Mouse (Mus musculus) small intestine, adult 2 months (tissue): Measurements from ENCODE around the gene Nfix. TPM values are rescaled to one million over a fixed set of nuclear protein-coding genes. Genes with fewer than 3 reads are reported as not detected.

ENCODE experiments used
- H3K27ac ChIP-seq: fragments of 200-500 bp; 2 replicates; pipeline ENCODE4 v1.5.1; 2012; ENCODE audit warnings: low read depth, low read length, control low read depth, inconsistent platforms; ENCODE audit not compliant: insufficient read depth
- H3K27me3 ChIP-seq: fragments of 200-500 bp; 2 replicates; pipeline ENCODE4 v1.6.1; 2012; ENCODE audit warnings: mild to moderate bottlenecking, moderate library complexity, low read length, inconsistent platforms; ENCODE audit not compliant: control insufficient read depth, insufficient read depth
- H3K36me3 ChIP-seq: fragments of 200-500 bp; 2 replicates; pipeline ENCODE4 v1.6.1; 2012; ENCODE audit warnings: mild to moderate bottlenecking, low read length, control low read depth, inconsistent platforms; ENCODE audit not compliant: control insufficient read depth, insufficient read depth
- H3K4me1 ChIP-seq: fragments of 200-500 bp; 2 replicates; pipeline ENCODE4 v1.6.1; 2012; ENCODE audit warnings: low read length, inconsistent platforms, mixed read lengths; ENCODE audit not compliant: control insufficient read depth, insufficient read depth, insufficient read length
- H3K4me3 ChIP-seq: fragments of 200-500 bp; 2 replicates; pipeline ENCODE4 v1.5.1; 2012; ENCODE audit warnings: low read depth, mild to moderate bottlenecking, control low read depth, inconsistent platforms, low read length, moderate library complexity
- CTCF ChIP-seq: fragments of 200-500 bp; IDR thresholded peaks from 2 replicates; pipeline ENCODE4 v1.5.1; 2012; ENCODE audit warnings: low read depth, mild to moderate bottlenecking, control low read depth, inconsistent platforms, low read length, moderate library complexity, mixed read lengths; ENCODE audit not compliant: insufficient replicate concordance, insufficient read length; ENCODE audit errors: extremely low read depth
- POLR2A ChIP-seq: fragments of 200-500 bp; IDR thresholded peaks from 2 replicates; pipeline ENCODE4 v1.6.1; 2012; ENCODE audit warnings: low read depth, mild to moderate bottlenecking, control low read depth, inconsistent platforms, low read length, moderate library complexity
- WGBS: fragments of 180-500 bp; shearing (Covaris S2); methylation state at CpG from one replicate; pipeline ENCODE4 v1.1.7; 2018; 5-methylcytosine and 5-hydroxymethylcytosine counted together
- polyA plus RNA-seq: library from polyadenylated mRNA; depleted of rRNA; stranded (reverse); fragments of >200 nt; gene quantifications from 2 replicates; pipeline ENCODE4 v1.2.3, GENCODE M21; 2012

The Nfix gene
- polyA plus RNA-seq, 1 experiment: 26.1 TPM

DNA sequence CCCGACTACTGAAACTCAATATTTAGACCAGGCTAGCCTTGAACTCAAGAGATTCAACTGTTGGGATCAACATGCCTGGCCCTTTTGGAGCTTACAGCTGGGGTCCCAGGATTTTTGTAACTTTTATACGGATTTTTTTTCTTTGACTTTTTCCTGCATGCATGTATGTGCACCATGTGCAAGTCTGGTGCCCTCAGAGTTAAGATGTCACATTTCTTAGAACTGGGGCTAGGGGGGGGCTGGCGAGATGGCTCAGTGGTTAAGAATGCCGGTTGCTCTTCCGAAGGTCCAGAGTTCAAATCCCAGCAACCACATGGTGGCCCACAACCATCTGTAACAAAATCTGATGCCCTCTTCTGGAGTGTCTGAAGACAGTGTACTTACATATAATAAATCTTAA, 99.6 kb downstream of the Nfix start:
- Histone ChIP-seq H3K36me3 (peaks cover 26% of the 10 kb centered on the region), H3K27ac (0 out of 2 replicates have a peak overlapping the region, but pooled peaks have one; percentile 31), H3K4me1 (peaks cover 16% of the 10 kb centered on the region), H3K27me3 (peaks cover 12% of the 10 kb centered on the region), H3K4me3 (no peak overlapping the region)
- TF ChIP-seq CTCF (no peak), POLR2A (no peak)
- WGBS: 76% methylated on average over 5 of the region's 5 CpGs

DNA sequence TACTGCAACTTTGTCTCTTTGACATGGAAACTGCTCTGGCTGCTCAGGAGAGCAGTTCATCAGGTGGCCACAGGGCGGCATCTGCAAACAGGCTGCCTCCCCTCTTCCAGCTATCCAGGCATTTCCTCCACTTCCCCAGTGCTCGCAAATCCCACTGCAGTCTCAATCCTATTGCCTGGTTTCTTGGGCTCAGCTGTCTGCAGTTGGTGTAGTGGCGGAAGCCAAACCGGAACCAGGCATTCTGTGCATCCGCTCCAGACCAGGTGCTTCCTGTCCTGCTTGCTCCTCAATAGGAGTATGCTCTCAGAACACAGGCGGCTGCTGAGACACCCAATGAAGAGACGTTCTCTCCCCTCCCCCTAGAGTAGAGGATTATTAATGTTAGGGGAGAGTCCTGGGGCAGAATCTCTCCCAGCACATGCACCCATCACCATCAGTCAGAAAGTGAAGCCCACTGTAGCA, 100.3 kb downstream of the Nfix start:
- peaks cover 26% of the 10 kb centered on the region for H3K36me3 ChIP-seq
- peaks cover 5% of the 10 kb centered on the region; the same call in 1 of the 2 replicates for H3K27me3 ChIP-seq
- no peak overlapping the region for H3K4me3 ChIP-seq
- TF ChIP-seq POLR2A (no peak), CTCF (peak; percentile 73; the same call in 1 of the 2 replicates)
- H3K4me1 ChIP-seq: peaks cover 12% of the 10 kb centered on the region; the same call in 1 of the 2 replicates
- WGBS: 61% methylated on average over 7 of the region's 7 CpGs
- H3K27ac ChIP-seq: peak overlapping the region; percentile 31; the same call in 1 of the 2 replicates

DNA sequence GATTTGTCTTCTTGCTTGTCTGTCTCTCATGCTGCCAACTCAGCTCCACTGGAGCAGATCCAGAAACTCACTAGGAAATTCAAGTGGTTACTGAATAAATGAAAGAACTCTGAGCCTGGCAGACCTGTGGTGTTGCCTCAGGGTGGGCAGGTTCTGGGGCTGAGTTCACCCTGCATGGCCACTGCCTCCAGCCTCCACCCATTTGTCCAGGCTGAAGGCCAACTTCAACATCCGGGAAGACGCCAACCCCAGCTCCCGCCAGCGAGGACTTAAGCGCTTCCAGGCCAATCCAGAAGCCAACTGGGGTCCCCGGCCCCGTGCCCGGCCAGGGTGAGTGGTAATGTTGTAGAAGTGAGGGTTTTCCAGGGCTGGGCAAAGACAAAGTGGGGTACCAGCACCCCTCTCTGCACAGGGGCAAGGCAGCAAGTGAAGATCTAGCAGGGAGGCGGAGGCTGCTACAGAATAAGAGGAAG, 101.2 kb downstream of the Nfix start:
- TF ChIP-seq POLR2A: no peak
- TF ChIP-seq CTCF: no peak
- WGBS: 76% methylated on average over 9 of the region's 9 CpGs
- H3K27ac ChIP-seq: peak overlapping the region; percentile 8; the same call in 1 of the 2 replicates
- peaks cover 10% of the 10 kb centered on the region; the same call in 1 of the 2 replicates for H3K4me1 ChIP-seq
- H3K27me3 ChIP-seq: no peaks in the 10 kb centered on the region
- H3K4me3 ChIP-seq: no peak overlapping the region
- peaks cover 28% of the 10 kb centered on the region for H3K36me3 ChIP-seq

DNA sequence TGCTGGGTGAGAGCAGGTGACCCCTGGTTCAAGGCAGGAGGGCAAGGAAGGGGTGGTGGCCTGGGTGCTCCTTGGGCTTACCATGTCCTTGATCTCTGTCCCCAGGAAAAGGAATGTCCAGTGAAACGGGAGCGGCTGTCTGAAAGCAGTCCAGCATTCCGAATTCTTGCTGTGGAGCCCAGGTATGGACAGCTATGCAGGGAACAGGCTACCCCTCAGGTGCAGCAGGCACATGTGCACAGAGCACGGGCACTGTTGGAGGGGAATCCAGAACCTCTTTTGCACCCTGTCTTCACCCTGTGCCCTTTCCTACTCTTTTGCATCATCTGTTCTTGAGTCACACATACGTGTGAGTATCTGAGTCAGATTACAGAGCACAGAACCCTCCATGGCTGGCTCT, 101.9 kb downstream of the Nfix start:
- H3K27ac ChIP-seq: no peak overlapping the region
- H3K4me3 ChIP-seq: no peak overlapping the region
- H3K36me3 ChIP-seq: peaks cover 34% of the 10 kb centered on the region
- no peak for TF ChIP-seq POLR2A
- no peak for TF ChIP-seq CTCF
- no peaks in the 10 kb centered on the region for H3K27me3 ChIP-seq
- 0 out of 2 replicates have a peak, but pooled peaks cover 6% of the 10 kb centered on the region for H3K4me1 ChIP-seq
- 90% methylated on average over 5 of the region's 5 CpGs for WGBS

GRCm38 (mm10) chr8:84697166-84698130, 102.7 kb downstream of the Nfix start:
- Histone ChIP-seq H3K27me3 (no peaks in the 10 kb centered on the region), H3K36me3 (peaks cover 36% of the 10 kb centered on the region), H3K4me1 (0 out of 2 replicates have a peak, but pooled peaks cover 2% of the 10 kb centered on the region), H3K4me3 (no peak overlapping the region), H3K27ac (no peak overlapping the region)
- 90% methylated on average over 14 of the region's 14 CpGs for WGBS
- TF ChIP-seq POLR2A (no peak), CTCF (peak; percentile 9; the same call in 1 of the 2 replicates)

DNA sequence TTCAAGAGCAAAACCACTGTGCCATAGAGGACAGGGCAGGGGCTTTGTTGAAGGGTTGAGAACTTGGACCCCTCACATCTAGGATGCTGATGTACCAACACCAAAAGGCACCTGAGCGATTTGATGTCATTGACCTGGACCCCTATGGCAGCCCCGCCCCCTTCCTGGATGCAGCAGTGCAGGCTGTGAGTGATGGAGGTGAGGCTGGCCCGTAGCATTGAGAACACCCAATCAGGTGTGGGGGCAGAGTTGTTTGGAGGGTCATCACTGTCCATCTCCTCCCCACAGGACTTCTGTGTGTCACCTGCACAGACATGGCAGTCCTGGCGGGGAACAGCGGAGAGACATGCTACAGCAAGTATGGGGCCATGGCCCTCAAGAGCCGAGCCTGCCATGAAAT, 105.0 kb downstream of the Nfix start:
- Histone ChIP-seq H3K4me3 (no peak overlapping the region), H3K27me3 (no peaks in the 10 kb centered on the region), H3K36me3 (peaks cover 43% of the 10 kb centered on the region), H3K4me1 (0 out of 2 replicates have a peak, but pooled peaks cover 2% of the 10 kb centered on the region), H3K27ac (no peak overlapping the region)
- WGBS: 88% methylated on average over 6 of the region's 6 CpGs
- TF ChIP-seq POLR2A: no peak
- no peak for TF ChIP-seq CTCF

- no peak overlapping the region for H3K27ac ChIP-seq
- no peak overlapping the region for H3K4me3 ChIP-seq
- WGBS: 82% methylated on average over 4 of the region's 4 CpGs
- TF ChIP-seq CTCF: no peak
- peaks cover 5% of the 10 kb centered on the region for H3K4me1 ChIP-seq
- peaks cover 36% of the 10 kb centered on the region for H3K36me3 ChIP-seq
- H3K27me3 ChIP-seq: no peaks in the 10 kb centered on the region
These were observed 106.8 kb downstream of the Nfix start for GRCm38 (mm10) chr8:84693332-84693731.
